Mouse (Mus musculus): ENCODE measurements at regions not wholly inside any gene's neighbourhood (a gene's known extent, or its start where the extent isn't known, plus 50 kb on each side); places are given as distances from the start of the nearest gene placed in this dataset.
"Not testable (repeated sequence)": the region's sequence is repeated elsewhere in the genome, so short reads cannot be mapped to it uniquely, and the experiment has no call there.

DNA sequence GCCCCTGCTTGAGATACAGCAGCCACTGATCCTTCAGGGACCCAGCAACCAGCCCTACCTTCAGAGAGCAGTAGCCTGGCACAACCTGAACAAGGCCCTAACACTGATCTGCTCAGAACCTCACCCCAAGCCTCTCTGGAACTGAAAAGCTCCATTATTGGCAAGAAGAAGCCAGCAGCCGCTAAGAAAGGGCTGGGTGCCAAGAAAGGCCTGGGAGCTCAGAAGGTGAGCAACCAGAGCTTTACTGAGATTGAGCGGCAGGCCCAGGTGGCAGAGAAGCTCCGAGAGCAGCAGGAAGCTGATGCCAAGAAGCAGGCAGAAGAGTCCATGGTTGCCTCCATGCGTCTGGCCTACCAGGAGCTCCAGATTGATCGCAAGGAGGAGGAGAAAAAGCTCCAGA, 74.4 kb upstream of the Oxtr start:
- not testable (repeated sequence) for ATAC-seq

DNA sequence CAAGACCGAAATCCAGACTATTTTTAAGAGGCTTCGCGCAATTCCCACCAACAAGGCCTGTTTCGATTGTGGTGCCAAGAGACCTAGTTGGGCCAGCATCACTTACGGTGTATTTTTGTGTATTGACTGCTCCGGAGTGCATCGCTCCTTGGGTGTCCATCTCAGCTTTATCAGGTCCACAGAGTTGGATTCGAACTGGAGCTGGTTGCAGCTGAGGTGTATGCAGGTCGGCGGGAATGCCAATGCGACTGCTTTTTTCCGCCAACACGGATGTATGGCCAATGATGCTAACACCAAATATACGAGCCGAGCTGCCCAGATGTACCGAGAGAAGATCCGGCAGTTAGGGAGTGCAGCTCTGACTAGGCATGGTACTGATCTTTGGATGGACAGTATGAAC, 73.9 kb upstream of the Oxtr start:
- ATAC-seq = not testable (repeated sequence)

DNA sequence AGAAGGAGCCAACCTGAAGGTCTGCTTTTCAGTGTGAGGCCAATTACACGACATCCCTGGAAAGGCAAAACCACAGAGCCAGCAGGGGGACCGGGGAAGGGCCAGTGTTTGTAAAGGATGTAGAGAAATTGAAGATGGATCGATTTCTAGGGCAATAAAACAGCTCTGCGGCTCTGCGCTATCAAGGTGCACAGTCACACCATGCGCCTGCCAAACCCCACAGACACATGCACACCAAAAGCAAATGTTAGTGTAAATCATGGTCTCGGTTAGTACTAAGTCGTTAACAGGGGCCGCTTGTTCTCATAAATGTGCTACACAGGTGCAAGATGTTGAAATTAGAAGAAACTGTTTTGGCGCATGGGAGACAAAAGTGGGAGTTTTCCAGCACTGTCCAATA, 72.3 kb upstream of the Oxtr start:
- no peak for ATAC-seq

DNA sequence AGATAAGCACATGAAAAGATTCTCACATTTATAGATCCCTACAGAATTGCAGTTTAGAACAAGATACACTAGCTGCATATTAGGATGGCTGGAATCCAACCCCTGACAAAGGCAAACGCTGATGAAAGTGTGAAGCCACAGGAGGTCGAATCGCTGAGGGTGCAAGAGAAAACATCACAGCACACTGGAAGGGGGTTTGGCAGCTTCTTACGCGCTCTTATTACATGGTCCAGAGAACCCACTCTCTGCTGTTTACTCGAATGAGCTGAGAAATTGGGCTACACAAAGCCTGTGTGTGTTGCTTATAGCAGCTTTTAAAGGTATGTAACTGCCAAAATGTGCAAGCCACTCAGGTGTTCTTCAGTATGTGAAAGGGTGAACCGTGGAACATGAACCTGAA, 71.8 kb upstream of the Oxtr start:
- ATAC-seq = no peak

DNA sequence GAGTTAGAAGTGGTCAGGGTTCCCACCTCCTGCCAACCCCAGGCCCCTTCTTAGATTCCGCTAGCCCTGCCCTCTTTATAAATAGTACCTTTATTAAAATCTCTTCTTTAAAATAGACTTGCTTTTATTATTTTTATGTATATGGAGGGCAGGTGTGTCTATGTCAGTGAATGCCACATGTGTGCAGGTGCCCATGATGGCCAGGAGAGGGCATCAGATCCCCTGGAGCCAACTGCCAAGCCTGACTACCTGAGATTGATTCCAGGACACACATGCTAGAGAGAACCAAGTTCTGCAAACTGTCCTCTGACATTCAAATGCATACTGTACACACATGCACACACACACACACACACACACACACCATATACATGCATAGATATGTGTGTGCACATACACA, 69.8 kb upstream of the Oxtr start:
- ATAC-seq = no peak

DNA sequence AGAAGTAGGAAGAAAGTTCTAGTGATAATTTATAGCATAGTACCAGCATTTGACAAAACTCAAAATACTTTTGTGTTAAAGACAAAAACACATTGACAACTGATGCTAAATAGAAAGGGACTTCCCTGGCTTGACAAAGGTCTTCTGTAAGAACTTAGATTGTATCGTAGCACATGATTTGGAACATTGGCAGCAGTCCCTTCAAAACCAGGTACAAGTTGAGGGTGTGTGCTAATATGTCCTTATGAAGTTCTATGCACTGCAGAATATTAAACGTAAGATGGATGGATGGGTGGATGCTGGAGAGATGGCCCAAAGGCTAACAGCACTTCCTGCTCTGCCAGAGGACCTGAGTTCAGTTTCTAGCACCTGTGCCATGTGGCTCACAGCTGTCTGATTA, 67.8 kb upstream of the Oxtr start:
- no peak for ATAC-seq

DNA sequence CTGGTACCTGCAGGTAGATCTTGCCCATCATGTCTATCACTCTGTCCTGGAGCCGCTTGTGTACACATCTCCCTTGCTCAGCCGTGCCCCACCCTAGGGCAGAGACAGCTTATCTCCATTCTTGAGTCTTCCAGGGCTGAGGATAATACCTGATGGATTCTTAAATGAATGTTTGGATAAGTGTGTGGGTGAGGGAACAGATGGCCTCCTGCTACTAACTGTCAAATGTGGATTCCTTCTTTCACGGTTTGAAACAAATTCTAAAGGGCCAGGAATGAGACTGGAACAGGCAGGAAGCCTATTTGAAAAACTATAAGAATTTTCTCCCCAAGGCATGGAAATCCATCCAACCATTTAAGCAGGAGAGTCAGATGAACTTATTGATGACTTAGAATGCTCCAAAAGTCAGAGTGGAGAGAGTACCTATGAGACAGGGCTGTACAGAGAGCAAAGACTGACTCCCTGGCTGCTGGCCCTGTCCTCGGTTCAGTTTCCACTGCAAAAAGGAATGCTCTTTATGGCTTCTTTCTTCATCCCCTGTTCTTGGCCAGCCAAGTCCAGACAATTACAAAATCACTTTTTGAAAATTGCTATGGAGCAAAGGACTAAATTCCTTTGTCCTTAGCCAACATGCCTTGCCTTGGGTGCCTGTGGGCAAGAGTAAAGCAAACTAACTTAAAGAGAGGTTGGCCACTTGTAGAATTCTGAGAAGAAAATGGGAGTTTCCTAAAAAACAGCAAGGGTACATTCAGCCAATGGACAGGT, 66.8 kb upstream of the Oxtr start:
- ATAC-seq = no peak

DNA sequence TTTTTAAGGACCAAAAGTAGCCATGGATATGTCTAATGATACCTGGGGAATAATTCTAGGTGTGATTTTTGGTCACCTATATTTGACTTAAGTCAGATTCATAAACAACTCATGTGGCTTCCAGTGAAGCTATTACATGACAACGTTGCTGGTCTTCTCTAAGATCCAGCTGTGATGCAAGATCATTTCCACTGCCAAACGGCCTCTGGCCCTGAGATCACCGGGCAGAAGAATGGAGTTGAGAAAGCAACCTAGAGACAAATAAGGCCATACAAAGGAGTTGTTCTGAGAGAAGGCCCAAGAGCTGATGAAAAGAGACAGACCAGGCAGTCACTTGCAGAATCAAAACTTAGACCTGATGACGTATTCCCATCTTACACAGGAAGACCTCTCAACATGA, 64.3 kb upstream of the Oxtr start:
- ATAC-seq = no peak

DNA sequence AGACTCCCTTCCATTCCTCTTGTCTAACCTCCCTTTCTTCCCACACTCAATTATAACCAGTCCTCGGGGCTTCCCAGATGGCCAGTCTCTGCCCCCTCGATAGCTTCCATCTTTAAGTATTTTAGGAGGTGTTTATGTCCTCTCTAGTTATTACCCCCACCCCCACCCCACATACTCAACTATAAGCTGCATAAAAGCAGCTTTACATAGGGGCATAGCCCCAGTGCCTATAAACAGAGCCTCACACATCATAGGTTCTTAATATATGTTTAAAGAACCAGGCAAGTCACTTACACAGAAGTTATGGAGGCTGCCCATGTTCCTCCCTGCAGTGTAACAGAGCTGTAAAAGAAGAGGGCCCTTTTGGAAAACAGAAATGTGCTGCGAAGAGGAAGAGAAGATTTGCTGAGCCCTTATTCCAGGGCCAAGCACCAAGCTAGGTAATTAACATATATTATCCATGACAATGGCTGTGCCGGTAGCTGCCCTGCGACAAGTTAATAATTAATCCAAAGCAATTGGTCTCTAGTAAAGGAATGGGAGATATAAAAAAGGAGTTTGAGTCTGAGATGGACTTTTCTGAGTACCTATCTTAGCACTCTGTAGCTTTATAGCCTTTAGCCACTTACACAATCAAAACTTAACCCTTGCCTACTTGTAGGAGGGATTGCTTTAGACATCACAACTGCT, 63.6 kb upstream of the Oxtr start:
- no peak for ATAC-seq

DNA sequence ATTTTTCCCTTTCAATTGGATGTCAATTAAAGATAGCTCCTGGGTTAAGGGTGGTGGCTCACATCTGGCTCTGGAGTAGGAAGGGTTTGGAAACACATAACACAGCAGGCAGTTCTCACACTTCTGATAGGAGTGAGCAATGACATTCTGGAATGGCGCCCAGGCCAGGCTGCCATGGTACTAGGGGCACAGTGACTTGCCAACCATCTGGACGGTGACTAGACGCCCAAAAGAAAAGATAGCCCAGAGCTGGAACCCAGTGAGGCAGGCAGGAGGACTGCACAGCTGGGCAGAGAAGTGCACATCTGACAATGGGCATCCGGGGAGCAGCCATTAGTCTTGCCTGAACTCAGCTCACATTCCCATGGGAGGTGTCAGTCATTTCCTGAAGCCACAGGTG, 62.8 kb upstream of the Oxtr start:
- ATAC-seq = no peak

DNA sequence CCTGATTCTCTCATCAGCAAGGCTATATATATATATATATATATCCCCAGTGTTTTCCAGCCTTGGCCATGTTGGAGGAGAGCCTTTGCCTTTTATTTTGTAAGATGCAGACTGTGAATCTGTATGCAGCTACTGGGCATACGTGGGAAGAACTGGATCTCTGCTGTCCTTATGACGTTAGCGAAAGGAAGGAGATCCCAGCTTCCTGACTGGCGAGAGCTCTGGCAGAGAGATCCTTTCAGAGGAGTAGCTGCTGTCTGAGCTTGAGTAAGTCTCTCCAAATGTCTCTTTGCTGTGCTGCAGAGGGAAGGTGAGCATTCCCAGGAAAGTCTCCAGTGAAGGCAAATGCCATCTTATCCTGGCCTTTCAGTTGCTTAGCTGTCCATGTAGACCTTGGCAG, 61.6 kb upstream of the Oxtr start:
- ATAC-seq = no peak

DNA sequence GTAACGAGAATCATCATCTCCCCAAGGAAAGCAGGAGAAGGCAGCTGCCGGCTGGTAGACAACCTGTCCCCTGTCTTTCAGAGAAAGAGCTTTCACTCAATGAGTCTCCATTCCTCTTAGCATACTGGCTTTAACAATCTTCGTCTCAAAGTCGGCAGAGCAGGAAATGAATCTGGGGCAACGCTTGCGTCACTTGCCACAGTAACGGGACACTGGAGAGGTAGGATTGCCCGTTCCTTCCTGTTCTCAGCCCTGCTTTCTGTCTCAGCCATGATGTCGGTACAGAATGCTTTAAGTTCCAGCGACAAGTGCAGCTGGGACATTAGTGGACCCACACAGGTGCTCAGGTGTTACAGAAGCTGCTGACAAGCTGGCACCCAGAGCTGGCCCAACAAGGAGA, 57.5 kb upstream of the Oxtr start:
- ATAC-seq = peak; percentile 81

DNA sequence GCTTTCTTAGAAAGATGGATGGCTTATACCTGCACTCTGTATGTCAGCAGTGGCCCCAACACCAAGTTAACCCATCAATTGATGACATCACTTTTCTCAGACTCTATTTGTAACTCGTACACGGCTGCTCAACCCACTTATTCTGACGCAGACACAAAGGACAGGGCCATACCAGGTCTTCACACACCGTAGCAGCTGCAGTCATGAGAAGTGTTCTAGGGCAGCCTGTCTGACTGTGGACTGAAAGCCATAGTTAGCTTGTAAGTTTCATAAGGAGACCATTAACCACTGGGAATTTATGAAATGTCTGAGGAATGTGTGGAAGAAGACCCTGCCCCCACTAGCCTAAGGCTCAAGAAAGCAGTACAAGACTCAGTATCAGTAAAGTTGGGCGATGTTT, 56.3 kb upstream of the Oxtr start:
- no peak for ATAC-seq

DNA sequence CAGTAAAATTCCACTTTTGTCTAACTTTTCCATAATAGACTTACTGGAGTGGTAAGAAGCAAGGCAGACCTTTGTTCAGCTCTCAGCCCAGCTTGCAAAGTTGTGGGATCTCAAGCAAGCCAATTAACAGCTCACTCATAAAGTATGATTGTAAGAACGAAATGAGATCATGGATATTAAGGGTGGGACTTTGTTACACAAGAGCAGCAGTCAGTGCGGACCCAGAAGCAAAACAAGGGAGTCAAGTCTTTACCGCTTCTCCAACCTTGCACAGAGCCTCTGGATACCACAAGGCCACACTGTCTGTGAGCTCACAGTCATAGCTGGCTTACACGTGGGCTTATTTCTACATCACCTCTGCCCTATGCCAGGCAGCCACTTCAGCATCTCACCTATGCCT, 54.6 kb upstream of the Oxtr start:
- ATAC-seq = no peak

DNA sequence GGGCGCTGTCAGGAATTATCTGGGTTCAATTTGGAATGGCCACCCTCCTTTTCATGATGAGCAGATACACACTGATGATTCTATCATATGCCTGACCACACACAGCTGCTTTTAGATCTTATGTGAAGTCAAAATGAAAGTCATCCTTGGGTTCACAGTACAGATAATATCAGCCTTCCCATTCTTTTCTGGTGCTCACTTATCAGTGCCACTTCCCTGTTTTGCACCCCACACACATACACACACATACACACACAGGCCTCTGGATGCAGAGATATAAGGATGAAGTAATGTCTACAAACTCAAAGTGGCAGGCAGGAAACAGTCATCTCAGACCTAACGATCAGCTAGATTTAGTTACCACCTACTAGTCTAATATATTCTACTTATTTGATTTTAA, 52.9 kb upstream of the Oxtr start:
- no peak for ATAC-seq
